Mouse (Mus musculus) kidney, postnatal 25 days (tissue): ENCODE measurements at regions not wholly inside any gene's neighbourhood (a gene's known extent, or its start where the extent isn't known, plus 50 kb on each side); places are given as distances from the start of the nearest gene placed in this dataset.
A peak's percentile ranks its signal among the peaks of the same experiment; 100 is the strongest.

Experiments used
- DNase-seq, 2 experiments: peaks; one replicate each; pipeline ENCODE4 v3.0.0; 2021; ENCODE audit warnings: mixed read lengths in 2 of 2

- no peak for DNase-seq
Measured at GRCm38 (mm10) chr13:110584765-110585164, 189.9 kb downstream of the Plk2 start.

DNA sequence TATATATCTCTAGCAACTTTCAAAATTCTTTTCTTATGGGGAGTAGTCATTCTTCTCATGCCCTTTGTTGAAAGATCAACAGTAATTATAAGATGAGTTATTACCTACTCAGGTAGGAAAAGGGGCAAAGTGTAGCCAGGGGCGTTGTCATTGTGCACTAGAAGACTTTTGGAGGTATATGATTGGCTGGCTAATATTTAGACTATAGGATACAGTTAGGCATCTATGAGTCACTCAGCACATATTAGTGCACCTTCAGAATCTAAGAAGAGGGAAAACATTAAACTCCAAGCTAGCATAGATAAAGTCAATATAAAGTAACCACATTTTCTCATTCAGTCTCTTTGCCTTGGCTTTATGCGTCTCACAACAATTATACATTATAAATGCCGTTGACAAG, 199.8 kb downstream of the Plk2 start:
- no peak for DNase-seq

- no peak for DNase-seq
Measured at GRCm38 (mm10) chr13:110599666-110600065, 204.8 kb downstream of the Plk2 start.

- DNase-seq = peak; percentile 13 to 51
Measured at GRCm38 (mm10) chr13:110600377-110600776, 205.5 kb downstream of the Plk2 start.

GRCm38 (mm10) chr13:110601352-110601751, 206.5 kb downstream of the Plk2 start:
- no peak for DNase-seq

DNA sequence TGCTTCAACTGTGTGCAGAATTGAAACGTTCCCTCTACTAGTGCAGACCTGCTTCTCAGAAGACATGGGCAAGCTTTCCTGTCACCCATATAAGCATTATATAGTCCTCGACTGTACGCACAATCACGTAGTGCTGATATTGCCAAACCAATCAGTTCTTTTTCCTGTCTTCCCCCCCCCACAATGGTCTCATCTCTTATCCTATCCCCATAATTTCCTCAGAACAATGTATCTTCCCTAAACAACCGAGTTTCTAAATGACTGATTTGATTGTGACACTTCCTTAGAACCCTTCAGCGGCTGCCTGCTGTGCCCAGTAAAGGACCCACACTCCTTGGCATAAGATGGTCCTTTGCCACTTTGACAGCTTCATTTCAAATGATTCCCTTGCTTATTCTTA, 207.0 kb downstream of the Plk2 start:
- DNase-seq = no peak

- no peak for DNase-seq
Measured at GRCm38 (mm10) chr13:110602894-110603293, 208.0 kb downstream of the Plk2 start.

- DNase-seq = no peak
Measured at GRCm38 (mm10) chr13:110619010-110619409, 224.2 kb downstream of the Plk2 start.

DNA sequence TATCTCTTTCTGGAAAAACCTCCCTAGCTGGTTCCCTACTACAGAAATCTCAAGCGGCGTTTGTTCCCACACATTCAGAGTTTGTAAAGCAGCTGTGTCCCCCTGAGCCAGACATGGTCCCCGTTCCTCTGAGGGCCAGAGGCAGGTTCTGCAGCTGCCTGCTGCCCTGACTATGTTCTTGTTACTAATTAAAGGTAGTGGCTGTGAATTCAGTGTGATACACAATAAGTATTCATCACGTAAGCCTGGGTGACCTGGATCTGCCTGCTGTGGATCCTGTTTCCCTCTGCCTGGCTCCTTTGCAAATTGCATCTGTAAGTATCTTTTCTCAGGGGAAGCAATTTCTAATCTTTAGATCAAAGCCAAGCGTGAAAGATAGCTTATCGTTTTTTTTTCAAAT, 232.3 kb downstream of the Plk2 start:
- DNase-seq = no peak

- DNase-seq = no peak
Measured at GRCm38 (mm10) chr13:110627732-110628131, 232.9 kb downstream of the Plk2 start.

DNA sequence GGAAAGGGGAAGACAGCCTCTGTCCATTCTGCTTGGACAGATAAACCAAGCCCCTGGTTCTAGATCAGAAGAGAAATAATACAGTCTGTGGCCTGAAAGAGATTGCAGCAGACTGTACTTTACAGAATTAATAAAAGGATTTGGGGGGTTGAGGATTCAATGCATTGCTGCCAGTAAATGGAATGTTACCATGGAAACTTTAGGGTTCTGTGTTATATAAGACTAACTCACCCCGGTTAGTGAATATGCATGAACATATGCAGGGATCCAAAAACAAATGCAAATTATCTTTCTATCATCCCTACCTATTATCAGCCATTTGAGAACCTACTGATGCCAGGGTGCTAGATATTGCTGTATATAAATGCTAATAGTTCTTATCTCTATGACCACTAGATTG, 233.4 kb downstream of the Plk2 start:
- no peak for DNase-seq

- no peak for DNase-seq
Measured at GRCm38 (mm10) chr13:110633261-110633781, 238.5 kb downstream of the Plk2 start.

- DNase-seq = no peak
Measured at GRCm38 (mm10) chr13:110633899-110634298, 239.1 kb downstream of the Plk2 start.

DNA sequence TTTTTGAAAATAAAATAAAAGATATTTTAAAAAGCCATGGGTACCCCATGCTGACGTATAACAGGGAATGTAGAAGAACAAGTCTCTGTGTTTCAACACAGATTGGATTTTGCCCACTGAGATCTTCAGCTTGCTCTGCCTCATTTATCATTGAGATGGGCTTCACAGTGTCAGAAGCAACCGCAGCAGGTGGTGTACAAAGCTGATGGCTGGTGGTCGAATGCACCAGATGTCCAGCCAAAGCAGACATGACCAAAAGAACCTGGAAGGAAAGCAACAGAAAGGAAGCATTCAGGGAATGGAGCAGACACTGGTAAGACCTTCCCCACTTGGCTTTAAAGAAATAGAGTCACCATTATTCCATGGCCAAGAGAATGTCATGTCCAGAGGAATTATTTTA, 247.9 kb downstream of the Plk2 start:
- no peak for DNase-seq

DNA sequence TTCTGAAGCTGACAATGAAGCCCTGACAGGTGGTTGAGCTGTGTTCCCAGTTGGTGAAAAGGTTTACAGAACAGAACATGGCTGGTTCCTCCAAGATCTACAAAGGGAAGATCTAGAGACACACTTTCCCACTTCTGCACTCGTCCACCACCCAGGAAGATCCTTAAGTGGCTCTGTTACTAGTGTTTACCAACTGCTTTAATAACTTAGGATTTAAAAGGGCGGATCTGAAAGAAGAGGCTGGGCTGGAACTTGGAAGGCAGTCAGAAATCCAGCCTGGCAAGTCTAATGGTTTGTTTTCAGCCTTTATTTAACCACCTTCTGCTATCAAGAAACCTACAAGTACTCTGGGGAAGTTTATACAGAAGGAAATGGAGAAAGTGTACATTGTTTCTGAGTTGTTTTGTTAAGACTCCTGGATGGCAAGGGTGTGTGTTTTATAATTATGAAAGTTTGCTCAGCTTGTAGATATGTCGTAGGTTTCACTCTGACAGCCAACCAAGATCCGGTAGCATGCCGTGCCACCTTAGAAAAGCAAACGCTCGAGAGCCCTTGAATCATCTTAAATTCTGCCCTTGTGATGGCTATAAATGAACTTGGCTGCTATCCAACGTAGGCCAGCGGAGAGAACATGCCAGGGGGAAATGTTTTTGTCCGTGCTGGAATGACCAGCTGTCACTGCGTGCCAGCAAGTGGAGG, 248.5 kb downstream of the Plk2 start:
- peak; percentile 27 to 56 for DNase-seq

DNA sequence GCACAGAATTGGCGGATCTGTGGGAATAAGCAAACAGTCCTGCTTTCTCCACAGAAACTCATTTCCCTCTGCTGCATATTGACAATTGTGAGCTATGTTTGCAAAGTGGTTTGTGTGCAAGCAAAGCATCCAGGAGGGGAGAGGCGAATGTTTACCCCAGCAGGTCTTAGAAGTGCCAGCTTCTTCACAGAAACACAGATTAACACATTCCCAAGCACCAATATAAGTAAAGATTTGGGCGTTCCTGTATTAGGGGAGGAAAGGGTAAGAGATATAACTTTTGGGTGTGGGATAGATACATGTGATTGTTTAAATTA, 249.0 kb downstream of the Plk2 start:
- DNase-seq = no peak

DNA sequence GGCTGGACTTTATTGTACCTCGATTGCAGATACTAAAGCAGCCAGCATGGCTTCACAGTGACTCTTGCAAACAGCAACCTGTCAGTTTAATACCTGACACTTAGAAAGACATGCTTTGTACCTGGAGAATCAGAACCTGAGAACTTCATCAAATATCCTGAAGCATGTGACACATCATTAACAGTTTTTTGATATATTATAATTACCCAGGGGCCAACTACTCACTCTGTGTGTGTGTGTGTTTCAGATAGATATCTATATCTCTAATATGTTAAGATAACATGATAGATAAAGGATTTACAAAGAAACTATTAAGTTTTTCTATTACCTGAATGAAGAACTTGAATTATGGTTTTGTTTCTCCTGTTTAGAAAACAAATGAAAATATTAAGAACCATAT, 254.5 kb downstream of the Plk2 start:
- no peak for DNase-seq

- no peak for DNase-seq
Measured at GRCm38 (mm10) chr13:110649870-110650497, 255.1 kb downstream of the Plk2 start.

GRCm38 (mm10) chr13:110652201-110652600, 257.4 kb downstream of the Plk2 start:
- no peak for DNase-seq

DNA sequence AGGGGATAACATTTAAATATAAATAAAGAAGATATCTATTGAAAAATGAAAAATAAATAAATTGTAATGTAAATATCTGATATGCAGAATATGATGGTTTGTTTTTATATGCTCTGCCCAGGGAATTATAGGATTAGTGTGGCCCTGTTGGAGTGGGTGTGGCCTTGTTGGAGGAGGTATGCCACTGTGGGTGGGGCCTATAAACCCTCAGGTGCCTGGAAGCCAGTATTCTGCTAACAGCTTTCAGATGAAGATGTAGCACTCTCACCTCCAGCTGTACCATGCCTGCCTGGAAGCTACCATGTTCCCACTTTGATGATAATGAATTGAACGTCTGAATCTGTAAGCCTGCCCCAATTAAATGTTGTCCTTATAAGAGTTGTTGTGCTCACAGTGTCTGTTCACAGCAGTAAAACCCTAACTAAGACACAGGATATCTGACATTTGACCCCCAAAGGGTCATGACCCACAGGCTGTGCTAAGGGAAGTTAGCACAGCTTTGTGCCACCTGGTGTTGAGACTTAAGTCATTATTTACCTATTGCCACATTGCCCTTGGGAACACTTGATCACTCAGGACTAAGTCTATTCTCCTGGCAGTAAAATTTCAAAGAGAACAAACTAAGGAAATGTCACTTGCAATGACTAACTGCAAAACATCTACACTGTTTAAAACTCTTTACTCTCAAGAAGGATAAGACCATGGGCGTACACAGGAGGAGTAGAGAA, 270.4 kb downstream of the Plk2 start:
- no peak for DNase-seq

- DNase-seq = no peak
Measured at GRCm38 (mm10) chr13:110667276-110667956, 272.6 kb downstream of the Plk2 start.

DNA sequence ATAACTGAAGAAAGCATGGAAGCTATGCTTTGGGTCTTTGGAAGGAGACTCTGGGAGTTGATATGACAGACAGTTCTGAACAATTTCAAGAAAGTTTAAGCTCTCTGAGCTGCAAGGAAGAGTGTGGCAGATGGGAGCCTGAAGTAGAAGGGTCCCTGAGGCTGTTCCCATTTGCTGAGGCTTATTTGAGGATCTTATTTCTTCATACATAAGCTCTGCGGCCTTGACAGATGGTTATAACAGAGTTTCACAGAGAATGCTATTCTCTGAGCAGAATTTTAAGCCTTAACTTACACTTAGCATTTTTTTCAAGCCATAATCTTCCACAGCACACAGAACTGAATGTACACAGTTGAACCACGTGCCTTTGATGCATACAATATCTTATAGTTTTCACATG, 278.7 kb downstream of the Plk2 start:
- DNase-seq = no peak

DNA sequence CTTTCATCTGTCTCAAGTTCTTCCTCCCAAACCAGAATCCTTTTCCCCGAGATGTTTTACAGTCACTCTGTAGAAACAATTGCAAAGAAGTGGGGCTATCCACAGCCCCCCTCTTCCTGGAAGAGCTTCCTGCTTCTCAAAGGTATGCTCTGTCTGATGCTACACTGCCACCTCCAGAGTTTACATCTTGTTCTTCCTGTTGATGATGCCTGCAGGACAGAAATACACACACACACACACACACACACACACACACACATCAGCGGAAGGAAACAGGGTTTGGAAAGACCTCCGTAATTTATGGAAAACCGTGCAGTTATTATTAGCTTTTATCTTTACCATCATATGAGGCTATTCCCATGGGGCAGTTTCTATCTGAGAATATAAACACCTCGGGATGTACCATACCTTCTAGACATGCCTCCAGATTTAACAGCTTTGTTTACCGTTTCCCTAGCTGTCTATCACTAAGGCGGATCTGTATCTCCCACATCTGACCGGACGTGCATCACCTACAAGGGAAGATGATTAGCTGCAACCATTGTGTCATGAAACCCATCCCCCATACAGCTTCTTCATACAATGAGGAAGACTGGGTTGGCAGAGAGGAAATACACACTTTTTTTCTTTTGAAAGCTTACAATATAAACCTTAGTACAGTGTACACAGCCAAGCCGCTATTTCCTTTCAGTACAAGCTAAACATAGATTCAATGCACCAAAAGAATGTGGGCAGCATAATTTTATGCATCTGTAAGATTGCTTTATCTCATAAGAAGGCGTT, 288.6 kb downstream of the Plk2 start:
- DNase-seq = peak; percentile 6 to 41
